Mouse (Mus musculus) intestine, postnatal 0 days (tissue): ENCODE data around the gene Myl9. TPM values are rescaled to one million over a fixed set of nuclear protein-coding genes. Genes with fewer than 3 reads are reported as not detected.

Source experiments
- ATAC-seq: fragments of 200-750 bp; cut with Nextera tagmentation; 2 replicates; pipeline ENCODE4 v1.8.0; 2017; ENCODE audit warnings: mild to moderate bottlenecking, moderate TSS enrichment, moderate library complexity
- H3K27ac ChIP-seq: fragments of 300-500 bp; sonication (generic); 2 replicates; pipeline ENCODE4 v1.5.1; 2014; ENCODE audit warnings: mild to moderate bottlenecking, low read depth, low read length, moderate library complexity
- H3K27me3 ChIP-seq: fragments of 300-500 bp; sonication (generic); replicated peaks from 2 replicates; pipeline ENCODE4 v1.6.1; 2014; ENCODE audit warnings: low read length, mixed read lengths; ENCODE audit not compliant: control insufficient read depth, insufficient read depth
- H3K36me3 ChIP-seq: fragments of 300-500 bp; sonication (generic); 2 replicates; pipeline ENCODE4 v1.6.1; 2014; ENCODE audit warnings: mild to moderate bottlenecking, moderate library complexity; ENCODE audit not compliant: control insufficient read depth, insufficient read depth
- H3K4me1 ChIP-seq: fragments of 300-500 bp; sonication (generic); replicated peaks from 2 replicates; pipeline ENCODE4 v1.6.1; 2014; ENCODE audit warnings: antibody characterized with exemption, low read length, mixed read lengths; ENCODE audit not compliant: control insufficient read depth, insufficient read depth
- H3K4me2 ChIP-seq: fragments of 300-500 bp; sonication (generic); replicated peaks from 2 replicates; pipeline ENCODE4 v1.6.1; 2014; ENCODE audit warnings: low read depth, mild to moderate bottlenecking, moderate library complexity
- H3K4me3 ChIP-seq: fragments of 300-500 bp; sonication (generic); 2 replicates; pipeline ENCODE4 v1.5.1; 2014; ENCODE audit warnings: low read depth, low read length
- H3K9ac ChIP-seq: fragments of 300-500 bp; sonication (generic); 2 replicates; pipeline ENCODE4 v1.6.1; 2014; ENCODE audit warnings: mild to moderate bottlenecking, low read depth, low read length
- H3K9me3 ChIP-seq: fragments of 300-500 bp; sonication (generic); 2 replicates; pipeline ENCODE4 v1.6.1; 2016; ENCODE audit warnings: mixed run types; ENCODE audit not compliant: control insufficient read depth
- CTCF ChIP-seq: sonication (generic); IDR thresholded peaks from 2 replicates; pipeline ENCODE4 v1.5.1; 2016; ENCODE audit warnings: low read depth, mild to moderate bottlenecking, control low read depth, antibody characterized with exemption, moderate library complexity
- WGBS: fragments of 180-500 bp; shearing (Covaris S2); extraction: QIAGEN DNeasy Blood & Tissue Kit; methylation state at CpG from one replicate; pipeline ENCODE4 v1.1.7; 2014; 5-methylcytosine and 5-hydroxymethylcytosine counted together
- polyA plus RNA-seq: library from polyadenylated mRNA; unstranded; fragments of >200 nt; fragmentation: Nextera tagmentation; extraction: Ambion mirVana; gene quantifications from 2 replicates; pipeline ENCODE4 v1.2.1, GENCODE M21; 2015

Myl9 gene
- polyA plus RNA-seq, 1 experiment from 2014 or later, result 1,325 TPM

GRCm38 (mm10) chr2:156779488-156779887, 4.3 kb downstream of the Myl9 start:
- peaks cover 4% of the 10 kb centered on the region; the same call in 1 of the 2 replicates for H3K36me3 ChIP-seq
- 33% methylated on average over 2 of the region's 2 CpGs for WGBS
- no peaks in the 10 kb centered on the region for H3K27me3 ChIP-seq
- peak overlapping the region; percentile 16; the same call in 1 of the 2 replicates for H3K4me3 ChIP-seq
- H3K9ac ChIP-seq, result no peak overlapping the region
- H3K4me1 ChIP-seq, result 0 out of 2 replicates have a peak, but pooled peaks cover 10% of the 10 kb centered on the region
- TF ChIP-seq CTCF, result no peak
- no peaks in the 10 kb centered on the region for H3K9me3 ChIP-seq
- no peak for ATAC-seq
- no peak overlapping the region for H3K27ac ChIP-seq
- H3K4me2 ChIP-seq, result peak overlapping the region; percentile 48

- no peaks in the 10 kb centered on the region for H3K9me3 ChIP-seq
- WGBS, result 71% methylated on average over 9 of the region's 9 CpGs
- peak overlapping the region; percentile 48 for H3K4me2 ChIP-seq
- no peaks in the 10 kb centered on the region for H3K27me3 ChIP-seq
- ATAC-seq, result no peak
- H3K4me3 ChIP-seq, result no peak overlapping the region
- no peak overlapping the region for H3K9ac ChIP-seq
- H3K4me1 ChIP-seq, result 0 out of 2 replicates have a peak, but pooled peaks cover 5% of the 10 kb centered on the region
- no peak for TF ChIP-seq CTCF
- peaks cover 4% of the 10 kb centered on the region; the same call in 1 of the 2 replicates for H3K36me3 ChIP-seq
- no peak overlapping the region for H3K27ac ChIP-seq
Measured at GRCm38 (mm10) chr2:156780129-156780528, 4.9 kb downstream of the Myl9 start.

GRCm38 (mm10) chr2:156780752-156781151, 5.5 kb downstream of the Myl9 start:
- no peak for TF ChIP-seq CTCF
- Histone ChIP-seq H3K4me3 (no peak overlapping the region), H3K4me1 (no peaks in the 10 kb centered on the region), H3K4me2 (peak overlapping the region; percentile 6; the same call in 1 of the 2 replicates), H3K36me3 (peaks cover 4% of the 10 kb centered on the region; the same call in 1 of the 2 replicates), H3K27ac (no peak overlapping the region), H3K27me3 (no peaks in the 10 kb centered on the region), H3K9me3 (no peaks in the 10 kb centered on the region), H3K9ac (no peak overlapping the region)
- ATAC-seq, result no peak
- WGBS, result 21% methylated on average over 17 of the region's 17 CpGs

GRCm38 (mm10) chr2:156781281-156781680, 6.1 kb downstream of the Myl9 start:
- H3K27me3 ChIP-seq, result no peaks in the 10 kb centered on the region
- no peaks in the 10 kb centered on the region for H3K4me1 ChIP-seq
- H3K9me3 ChIP-seq, result no peaks in the 10 kb centered on the region
- H3K4me3 ChIP-seq, result no peak overlapping the region
- H3K4me2 ChIP-seq, result peak overlapping the region; percentile 6; the same call in 1 of the 2 replicates
- ATAC-seq, result no peak
- H3K27ac ChIP-seq, result no peak overlapping the region
- TF ChIP-seq CTCF, result no peak
- peaks cover 4% of the 10 kb centered on the region; the same call in 1 of the 2 replicates for H3K36me3 ChIP-seq
- H3K9ac ChIP-seq, result no peak overlapping the region
- WGBS, result 72% methylated on average over 4 of the region's 4 CpGs

- no peaks in the 10 kb centered on the region for H3K27me3 ChIP-seq
- H3K36me3 ChIP-seq, result peaks cover 4% of the 10 kb centered on the region; the same call in 1 of the 2 replicates
- no peak overlapping the region for H3K4me3 ChIP-seq
- no peaks in the 10 kb centered on the region for H3K4me1 ChIP-seq
- H3K27ac ChIP-seq, result no peak overlapping the region
- no peaks in the 10 kb centered on the region for H3K9me3 ChIP-seq
- peak; percentile 24; the same call in 1 of the 2 replicates for TF ChIP-seq CTCF
- no peak overlapping the region for H3K4me2 ChIP-seq
- H3K9ac ChIP-seq, result no peak overlapping the region
- no peak for ATAC-seq
- 64% methylated on average over 4 of the region's 4 CpGs for WGBS
Measured at GRCm38 (mm10) chr2:156781836-156782480, 6.7 kb downstream of the Myl9 start.

- Histone ChIP-seq H3K4me1 (no peaks in the 10 kb centered on the region), H3K9me3 (no peaks in the 10 kb centered on the region), H3K27ac (no peak overlapping the region), H3K9ac (no peak overlapping the region), H3K36me3 (peaks cover 4% of the 10 kb centered on the region; the same call in 1 of the 2 replicates), H3K4me2 (no peak overlapping the region), H3K4me3 (no peak overlapping the region), H3K27me3 (no peaks in the 10 kb centered on the region)
- TF ChIP-seq CTCF, result no peak
- ATAC-seq, result no peak
- 84% methylated on average over 10 of the region's 10 CpGs for WGBS
Measured at GRCm38 (mm10) chr2:156782481-156783348, 7.5 kb downstream of the Myl9 start.
